Mouse (Mus musculus) myocyte (in vitro differentiated cells): Measurements from ENCODE around the gene Zfyve27.

Source experiments
- CEBPB ChIP-seq: IDR thresholded peaks from 2 replicates; pipeline ENCODE4 v1.6.1; 2011; ENCODE audit warnings: mild to moderate bottlenecking, moderate library complexity; ENCODE audit not compliant: poor library complexity, insufficient read depth, severe bottlenecking
- MAX ChIP-seq: IDR thresholded peaks from one replicate; pipeline ENCODE4 v1.6.1; 2011; ENCODE audit warnings: low read depth, mild to moderate bottlenecking, control low read depth
- MYOD1 ChIP-seq, 3 experiments: IDR thresholded peaks; one replicate each; pipeline ENCODE4 v1.6.1; 2011; ENCODE audit warnings: control low read depth in 2 of 3, low read depth in 2 of 3, mild to moderate bottlenecking in 2 of 3, moderate library complexity in 1 of 3; ENCODE audit not compliant: insufficient read length in 2 of 3, control insufficient read depth in 1 of 3
- MYOG ChIP-seq, 3 experiments: IDR thresholded peaks; one replicate each; pipeline ENCODE4 v1.6.1; 2011; ENCODE audit warnings: control low read depth in 2 of 3, low read depth in 2 of 3, mild to moderate bottlenecking in 2 of 3; ENCODE audit not compliant: insufficient read length in 2 of 3, control insufficient read depth in 1 of 3, insufficient read depth in 1 of 3
- POLR2A ChIP-seq: IDR thresholded peaks from one replicate; pipeline ENCODE4 v1.6.1; 2011; ENCODE audit warnings: low read depth, mild to moderate bottlenecking, control low read depth, moderate library complexity; ENCODE audit not compliant: insufficient read length
- POLR2AphosphoS2 ChIP-seq: IDR thresholded peaks from one replicate; pipeline ENCODE4 v1.6.1; 2011; ENCODE audit warnings: low read depth, control low read depth; ENCODE audit not compliant: insufficient read length
- TCF12 ChIP-seq: IDR thresholded peaks from one replicate; pipeline ENCODE4 v1.6.1; 2011; ENCODE audit warnings: mild to moderate bottlenecking, control low read depth; ENCODE audit not compliant: poor library complexity, insufficient read depth, severe bottlenecking

- TF ChIP-seq CEBPB (no peak), POLR2A (no peak), MAX (no peak), MYOD1 (IDR thresholded peaks at IDR 0.05; ENCODE audit: control insufficient read depth in 1 of 3, insufficient read length in 2 of 3, low read depth in 2 of 3) (no peak), TCF12 (no peak), POLR2AphosphoS2 (no peak), MYOG (IDR thresholded peaks at IDR 0.05; ENCODE audit: control insufficient read depth in 1 of 3, insufficient read depth in 1 of 3, insufficient read length in 2 of 3, low read depth in 2 of 3) (no peak)
Observed at GRCm38 (mm10) chr19:42205201-42205600, 41.5 kb downstream of the Zfyve27 start.
